Mouse (Mus musculus) cerebellum, postnatal 14 days (tissue): ENCODE data around the gene Abcg5.

Source experiments
- DNase-seq, 2 experiments: peaks; one replicate each; pipeline ENCODE4 v3.0.0; 2021; ENCODE audit warnings: mixed read lengths in 2 of 2

Gene Abcg5

DNA sequence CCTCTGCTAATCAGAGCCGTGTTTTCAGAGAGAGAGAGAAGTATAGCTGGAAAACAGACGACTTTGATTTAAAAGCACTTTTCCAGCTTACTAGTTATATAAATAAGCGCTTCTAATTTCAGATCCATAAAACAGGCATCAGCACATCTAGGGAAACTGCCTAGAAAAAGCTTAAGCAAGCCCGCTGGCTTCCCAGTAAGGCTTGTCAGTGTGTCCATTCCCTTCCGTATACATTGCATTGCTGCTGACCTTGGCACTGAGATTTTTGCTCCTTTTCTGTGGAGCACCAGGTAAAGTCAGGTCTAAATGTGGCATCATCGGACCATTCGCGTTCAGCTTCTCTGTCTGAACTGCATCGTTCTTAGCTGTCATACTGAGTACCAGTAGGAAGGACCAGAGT is 40.5 kb downstream of the Abcg5 start:
- no peak for DNase-seq

- peak; percentile 50 to 73 for DNase-seq
Observed at GRCm38 (mm10) chr17:84641893-84642292, 40.9 kb downstream of the Abcg5 start.

- no peak for DNase-seq
Observed at GRCm38 (mm10) chr17:84639796-84640378, 42.9 kb downstream of the Abcg5 start.

GRCm38 (mm10) chr17:84637971-84638370 is 44.8 kb downstream of the Abcg5 start:
- no peak for DNase-seq

GRCm38 (mm10) chr17:84636328-84636727 is 46.5 kb downstream of the Abcg5 start:
- DNase-seq: peak in 1 of 2 experiments; percentile 8

DNA sequence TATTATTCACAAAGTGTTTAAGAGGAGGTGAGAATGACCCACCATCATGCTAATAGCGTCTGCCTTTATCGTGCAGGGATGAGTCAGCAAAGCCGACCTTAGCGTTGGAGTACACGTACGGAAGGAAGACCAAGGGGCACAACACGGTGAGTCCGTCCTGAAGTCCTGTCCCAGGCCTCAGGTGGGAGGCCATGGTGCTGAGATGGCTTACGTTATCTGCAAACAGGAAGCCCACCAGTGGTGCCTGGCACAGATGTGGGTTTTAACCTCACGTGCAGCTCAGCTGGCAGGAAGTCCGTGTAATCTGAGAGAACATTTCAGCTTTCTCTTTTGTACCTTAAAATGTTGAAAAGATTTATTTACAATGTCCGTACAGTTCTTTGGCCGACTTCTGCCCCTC is 49.4 kb downstream of the Abcg5 start:
- DNase-seq: no peak

DNA sequence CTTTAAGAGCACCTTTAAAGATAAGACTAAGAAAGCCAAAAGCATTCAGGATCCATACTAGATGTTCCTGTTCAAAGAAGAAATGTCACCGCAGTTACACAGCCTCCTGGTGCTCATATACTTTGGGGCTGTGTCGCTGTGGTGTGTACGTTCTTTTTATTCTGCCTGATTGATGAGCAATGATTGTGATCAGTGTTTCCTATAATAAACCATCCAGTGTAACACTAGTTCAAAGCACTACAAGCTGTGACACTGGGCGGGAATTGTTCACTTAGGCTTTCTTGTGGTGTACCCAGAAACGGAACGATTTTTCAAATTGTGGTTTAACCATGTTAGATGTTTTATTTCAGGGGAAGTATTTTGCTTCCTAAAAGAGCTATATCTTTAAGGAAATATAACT is 51.0 kb downstream of the Abcg5 start:
- DNase-seq: no peak

GRCm38 (mm10) chr17:84628611-84629010 is 54.2 kb downstream of the Abcg5 start:
- DNase-seq: no peak

DNA sequence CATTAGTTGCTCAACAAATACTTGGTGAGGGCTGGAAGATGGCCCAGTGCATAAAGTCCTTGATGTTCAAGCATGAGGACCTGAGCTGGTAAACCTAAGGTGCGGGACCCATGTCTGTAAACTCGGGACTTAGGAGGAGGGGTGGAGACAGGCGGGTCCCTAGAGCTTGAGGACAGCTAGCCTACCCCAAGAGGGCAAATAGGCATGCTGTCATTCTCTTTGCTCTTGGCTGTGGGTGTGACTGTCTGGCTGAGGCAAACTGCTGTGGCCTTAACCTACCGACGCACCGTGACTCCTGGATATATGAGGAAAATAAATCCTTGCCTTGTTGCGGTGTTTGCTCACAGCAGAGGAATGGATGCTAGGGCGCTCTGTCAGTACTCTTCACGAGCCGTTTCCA is 55.1 kb downstream of the Abcg5 start:
- DNase-seq: no peak

DNA sequence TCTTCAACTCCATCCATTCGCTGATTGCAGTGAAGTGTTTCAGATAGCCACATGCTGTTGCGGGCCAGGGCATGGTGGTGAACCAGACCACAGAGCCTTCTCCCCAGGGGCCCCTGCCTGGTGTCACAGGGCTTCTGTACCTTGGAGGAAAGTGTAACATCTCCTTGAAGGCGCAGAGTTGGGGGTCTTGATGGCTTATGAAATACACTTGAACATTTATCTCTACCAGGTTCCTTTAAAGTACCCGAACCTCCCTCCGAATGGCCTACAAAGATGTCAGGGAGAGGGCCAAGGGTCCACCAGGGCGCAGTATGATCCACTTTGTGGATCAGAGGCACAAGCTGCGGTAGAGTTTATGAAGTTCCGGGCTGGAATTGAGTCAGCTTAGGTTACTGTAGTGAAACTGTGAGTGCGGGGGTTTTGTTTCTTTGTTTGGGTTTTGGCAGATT is 55.9 kb downstream of the Abcg5 start:
- peak; percentile 41 to 45 for DNase-seq

DNA sequence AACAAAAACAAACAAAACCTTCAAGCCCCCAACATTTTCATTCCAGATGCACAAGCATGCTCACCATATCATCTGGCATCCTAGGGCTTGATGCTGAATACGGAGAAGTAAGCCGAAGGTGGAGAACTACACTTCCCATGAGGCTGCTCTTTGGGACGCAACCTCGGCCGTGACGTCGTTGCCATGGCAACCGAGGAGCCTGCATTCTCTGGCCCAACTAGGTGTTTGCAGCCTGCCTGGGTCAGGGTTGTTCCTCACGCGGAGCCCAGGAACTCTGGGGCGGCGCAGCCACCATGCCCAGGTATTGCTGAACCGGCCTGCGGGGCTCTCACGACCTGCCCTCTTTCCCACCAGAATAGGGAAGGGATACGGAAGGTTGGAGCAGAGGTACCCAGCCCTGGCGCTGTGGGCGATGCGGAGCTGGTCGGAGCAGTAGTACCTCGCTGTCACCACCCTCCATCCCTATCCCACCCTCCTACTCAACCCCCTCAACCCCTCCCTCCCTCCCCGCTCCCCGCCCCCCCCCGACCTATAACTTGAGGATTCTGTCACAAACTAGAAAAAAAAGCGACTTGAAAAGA is 56.4 kb downstream of the Abcg5 start, which contains the start of gene Dync2li1:
Dync2li1 (plus strand) TSS at position 221 of the 581 bp plus-strand sequence.
- DNase-seq: peak; percentile 95

- no peak for DNase-seq
Observed at GRCm38 (mm10) chr17:84622873-84623272, 59.9 kb downstream of the Abcg5 start.

DNA sequence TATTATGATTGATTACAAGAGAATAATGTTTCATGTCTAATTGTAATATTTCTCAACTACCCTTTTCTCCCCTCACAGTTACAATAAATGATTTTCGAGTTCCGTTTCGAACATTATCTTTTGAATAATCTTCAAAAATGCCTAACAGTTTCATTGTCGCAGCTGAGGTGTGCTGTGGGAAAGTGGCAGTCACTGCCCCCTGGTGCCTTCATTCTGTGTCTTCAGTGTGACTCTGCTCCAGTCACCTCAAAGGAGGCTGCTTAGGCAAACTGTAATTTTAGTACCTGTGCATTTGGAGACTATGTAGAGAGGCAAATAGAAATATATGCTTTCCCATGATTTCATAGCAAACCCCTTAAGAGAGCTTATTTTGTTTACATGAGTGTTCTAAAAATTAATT is 60.8 kb downstream of the Abcg5 start:
- DNase-seq: no peak

DNA sequence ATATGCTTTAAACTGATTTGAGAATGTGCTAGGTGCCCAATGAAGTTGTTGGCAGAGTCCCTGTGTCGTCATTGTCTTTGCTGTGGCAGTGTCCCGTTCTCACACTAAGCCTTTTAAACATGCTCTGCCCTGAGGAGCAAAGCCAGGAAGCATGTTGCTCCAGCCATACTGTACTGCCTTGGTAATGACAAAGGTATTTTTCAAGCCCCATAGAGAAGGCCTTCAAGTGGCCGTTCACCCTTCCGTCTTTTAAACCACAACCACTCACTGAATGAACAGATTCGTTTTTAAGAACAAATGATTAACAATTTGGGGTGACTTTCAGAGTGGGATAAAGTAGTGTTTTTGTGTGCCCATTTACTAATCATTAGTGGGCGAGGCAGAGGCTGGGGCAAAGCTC is 61.6 kb downstream of the Abcg5 start:
- DNase-seq: no peak

DNA sequence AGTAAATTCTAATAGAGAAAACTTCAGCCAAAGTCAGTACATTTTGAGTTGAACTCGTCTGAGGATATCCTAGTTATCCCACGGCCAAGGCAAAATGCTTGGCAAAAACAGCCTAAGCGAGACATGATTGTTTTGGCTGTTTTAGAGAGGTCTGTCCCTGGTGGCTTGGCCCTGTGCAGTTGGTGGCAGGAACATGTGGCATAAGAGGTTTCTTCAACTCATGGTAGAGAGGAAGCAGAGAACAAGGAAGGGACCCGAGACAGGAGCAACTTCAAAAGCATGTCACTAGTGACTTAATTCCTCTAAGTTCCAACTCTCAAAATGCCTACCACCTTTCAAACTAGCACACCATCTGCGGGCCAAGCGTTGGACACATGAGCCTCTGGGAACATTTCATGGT is 62.2 kb downstream of the Abcg5 start:
- DNase-seq: no peak

DNA sequence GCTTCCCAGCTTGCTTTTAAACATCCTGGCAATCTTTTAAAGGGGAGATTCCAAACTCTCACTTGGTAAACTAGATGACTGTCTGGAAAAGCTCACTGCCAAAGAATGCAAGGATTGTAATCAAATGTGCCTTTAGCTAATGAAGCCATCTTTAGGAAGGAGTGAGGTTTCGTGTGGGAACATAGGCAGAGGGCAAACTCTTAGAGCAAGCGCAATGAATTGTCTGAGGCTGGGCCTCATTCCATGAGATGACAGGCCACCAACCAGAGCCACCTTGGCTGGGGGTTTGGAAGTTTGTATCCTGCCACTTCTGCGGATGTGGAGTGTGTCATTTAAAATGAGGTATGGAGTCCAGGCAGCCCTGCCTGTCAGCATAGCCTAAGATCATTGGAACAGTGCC is 62.7 kb downstream of the Abcg5 start:
- DNase-seq: no peak

- DNase-seq: no peak
Observed at GRCm38 (mm10) chr17:84619112-84619511, 63.7 kb downstream of the Abcg5 start.

- DNase-seq: no peak
Observed at GRCm38 (mm10) chr17:84617953-84618352, 64.9 kb downstream of the Abcg5 start.

DNA sequence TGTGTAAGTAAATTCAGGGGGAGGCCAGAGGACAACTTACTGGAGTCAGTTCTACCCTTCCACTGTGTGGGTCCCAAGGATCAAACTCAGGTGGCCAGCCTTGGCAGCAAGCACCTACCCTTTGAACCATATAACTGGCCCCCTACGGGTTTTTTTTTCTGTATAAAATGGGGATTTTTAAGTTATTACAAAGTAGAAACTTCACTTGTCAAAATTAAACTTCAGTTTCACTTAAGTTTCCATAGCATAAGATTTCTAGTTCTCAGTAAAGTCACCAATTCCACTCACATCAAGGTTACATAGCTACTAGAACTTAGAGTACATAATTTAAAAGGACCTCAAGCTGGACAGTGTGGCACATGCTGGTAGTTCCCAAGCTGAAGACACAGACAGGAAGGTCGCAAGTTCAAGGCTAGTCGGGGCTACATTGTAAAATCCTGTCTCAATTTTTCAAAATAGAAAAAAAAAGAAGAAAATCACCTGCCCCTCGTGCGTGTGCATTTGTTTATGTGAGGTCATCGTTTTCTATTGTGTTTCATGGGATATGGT is 66.2 kb downstream of the Abcg5 start:
- DNase-seq: no peak

DNA sequence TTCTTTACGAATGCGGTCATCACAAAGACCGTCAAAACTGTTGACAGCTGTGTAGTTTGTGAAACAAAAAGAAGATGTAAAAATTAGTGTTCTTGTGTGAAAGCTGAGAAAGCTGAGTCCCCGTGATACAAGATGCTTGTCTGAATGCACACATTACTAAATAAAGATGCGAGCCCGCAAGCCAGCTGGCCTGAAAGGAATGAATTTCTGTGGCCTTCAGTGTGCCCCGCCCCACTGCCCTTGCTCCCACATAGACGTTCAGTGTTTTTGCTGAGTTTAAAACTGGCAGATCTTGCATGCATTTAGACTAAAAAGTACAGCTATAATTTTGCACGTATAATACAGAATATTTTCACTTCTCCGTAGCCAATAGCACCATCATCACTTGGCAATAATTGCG is 67.0 kb downstream of the Abcg5 start:
- DNase-seq: no peak

DNA sequence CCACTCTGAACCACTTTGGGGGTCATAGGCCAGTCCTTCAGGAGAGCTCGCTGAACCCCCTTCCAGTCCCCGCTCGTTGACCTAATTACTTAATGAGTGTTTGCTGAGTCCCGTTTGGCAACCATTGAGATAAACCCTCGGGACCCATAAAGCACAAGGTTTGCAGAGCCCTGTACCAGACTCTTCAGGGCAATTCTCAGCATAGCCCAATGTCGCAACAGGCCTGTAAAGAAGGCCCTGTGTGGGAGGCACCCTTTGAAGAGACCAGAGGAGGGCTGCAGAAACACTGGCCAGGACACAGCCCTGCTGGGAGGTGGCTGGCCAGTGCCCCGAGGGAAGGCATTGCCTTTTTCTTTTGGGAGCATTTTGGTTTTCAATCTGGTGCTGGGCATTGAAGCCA is 70.8 kb downstream of the Abcg5 start:
- no peak for DNase-seq

DNA sequence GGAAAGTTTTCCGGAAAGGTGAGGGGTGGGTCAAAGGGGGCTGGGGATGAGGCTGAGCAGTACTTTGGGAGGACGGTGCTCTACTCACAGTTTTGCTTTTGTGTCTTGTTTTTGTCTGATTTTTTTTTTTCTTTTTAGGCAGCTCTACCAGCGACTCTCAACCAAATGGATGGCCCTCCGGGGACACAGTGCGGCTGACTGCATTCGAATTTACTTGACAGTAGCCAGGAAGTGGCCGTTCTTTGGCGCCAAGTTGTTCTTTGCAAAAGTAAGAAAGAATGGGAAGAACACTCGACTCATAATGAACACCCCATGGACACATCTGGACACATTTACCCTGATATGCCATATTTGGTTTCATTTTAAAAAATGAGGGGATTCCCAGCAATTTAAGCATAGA is 71.3 kb downstream of the Abcg5 start:
- DNase-seq: no peak

GRCm38 (mm10) chr17:84608606-84609005 is 74.2 kb downstream of the Abcg5 start:
- DNase-seq: no peak
